Mouse (Mus musculus) intestine, embryonic 15.5 days (tissue): ENCODE results near the gene Ndufa13. TPM values are rescaled to one million over a fixed set of nuclear protein-coding genes. Genes with fewer than 3 reads are reported as not detected.

Experiments used
- ATAC-seq: fragments of 200-750 bp; cut with Nextera tagmentation; 2 replicates; pipeline ENCODE4 v1.8.0; 2017; ENCODE audit warnings: moderate TSS enrichment, moderate library complexity
- H3K27ac ChIP-seq: fragments of 300-500 bp; sonication (generic); 2 replicates; pipeline ENCODE4 v1.5.1; 2015; ENCODE audit warnings: mild to moderate bottlenecking, inconsistent platforms
- H3K27me3 ChIP-seq: fragments of 300-500 bp; sonication (generic); replicated peaks from 2 replicates; pipeline ENCODE4 v1.6.1; 2015; ENCODE audit warnings: inconsistent platforms
- H3K36me3 ChIP-seq: fragments of 300-500 bp; sonication (generic); 2 replicates; pipeline ENCODE4 v1.6.1; 2015; ENCODE audit warnings: inconsistent platforms
- H3K4me1 ChIP-seq: fragments of 300-500 bp; sonication (generic); replicated peaks from 2 replicates; pipeline ENCODE4 v1.6.1; 2015; ENCODE audit warnings: inconsistent platforms
- H3K4me2 ChIP-seq: fragments of 300-500 bp; sonication (generic); replicated peaks from 2 replicates; pipeline ENCODE4 v1.6.1; 2015; ENCODE audit warnings: mild to moderate bottlenecking, inconsistent platforms
- H3K4me3 ChIP-seq: fragments of 300-500 bp; sonication (generic); replicated peaks from 2 replicates; pipeline ENCODE4 v1.5.1; 2015; ENCODE audit warnings: inconsistent platforms
- H3K9ac ChIP-seq: fragments of 300-500 bp; sonication (generic); 2 replicates; pipeline ENCODE4 v1.6.1; 2015; ENCODE audit warnings: inconsistent platforms
- H3K9me3 ChIP-seq: fragments of 300-500 bp; sonication (generic); 2 replicates; pipeline ENCODE4 v1.6.1; 2016; ENCODE audit warnings: inconsistent platforms
- WGBS: fragments of 180-500 bp; shearing (Covaris S2); methylation state at CpG from one replicate; pipeline ENCODE4 v1.1.7; 2015; 5-methylcytosine and 5-hydroxymethylcytosine counted together
- polyA plus RNA-seq: library from polyadenylated mRNA; unstranded; fragments of >200 nt; fragmentation: Nextera tagmentation; extraction: Ambion mirVana; gene quantifications from 2 replicates; pipeline ENCODE4 v1.2.1, GENCODE M21; 2015

The Ndufa13 gene
- polyA plus RNA-seq, 1 experiment from 2014 or later, result 212 TPM

GRCm38 (mm10) chr8:69849899-69850298 lies 52.5 kb downstream of the Ndufa13 start:
- no peak overlapping the region for H3K9ac ChIP-seq
- no peak overlapping the region for H3K4me3 ChIP-seq
- H3K27me3 ChIP-seq, result no peaks in the 10 kb centered on the region
- no peaks in the 10 kb centered on the region for H3K36me3 ChIP-seq
- no peaks in the 10 kb centered on the region for H3K9me3 ChIP-seq
- no peaks in the 10 kb centered on the region for H3K4me1 ChIP-seq
- no peak overlapping the region for H3K4me2 ChIP-seq
- ATAC-seq, result no peak
- H3K27ac ChIP-seq, result no peak overlapping the region
- 46% methylated on average over 3 of the region's 3 CpGs for WGBS

- Histone ChIP-seq H3K4me2 (no peak overlapping the region), H3K27ac (no peak overlapping the region), H3K27me3 (no peaks in the 10 kb centered on the region), H3K9me3 (no peaks in the 10 kb centered on the region), H3K4me1 (no peaks in the 10 kb centered on the region), H3K36me3 (no peaks in the 10 kb centered on the region), H3K9ac (no peak overlapping the region), H3K4me3 (no peak overlapping the region)
- peak; percentile 90 for ATAC-seq
- WGBS, result 60% methylated on average over 8 of the region's 8 CpGs
These were observed 53.4 kb downstream of the Ndufa13 start for GRCm38 (mm10) chr8:69848951-69849350.

GRCm38 (mm10) chr8:69847167-69848065 lies 54.9 kb downstream of the Ndufa13 start:
- no peaks in the 10 kb centered on the region for H3K27me3 ChIP-seq
- H3K4me2 ChIP-seq, result no peak overlapping the region
- H3K36me3 ChIP-seq, result no peaks in the 10 kb centered on the region
- H3K9ac ChIP-seq, result no peak overlapping the region
- H3K4me1 ChIP-seq, result no peaks in the 10 kb centered on the region
- 68% methylated on average over 3 of the region's 3 CpGs for WGBS
- no peak overlapping the region for H3K4me3 ChIP-seq
- no peak overlapping the region for H3K27ac ChIP-seq
- no peak for ATAC-seq
- no peaks in the 10 kb centered on the region for H3K9me3 ChIP-seq

Other genes starting within 250 kb of the Ndufa13 start
- 1.1 and 1.2 TPM in 2 replicates for gene Zfp964, start 248.1 kb downstream of the Ndufa13 start, polyA plus RNA-seq
- 23.2 and 24.3 TPM in 2 replicates for gene Zfp869, start 191.8 kb downstream of the Ndufa13 start, polyA plus RNA-seq
- gene Zfp963, start 152.6 kb downstream of the Ndufa13 start, polyA plus RNA-seq, result 5.7 and 6.1 TPM in 2 replicates
- 0.49 TPM in 1 of 2 replicates, not detected in the other for gene Gm20422, start 127.7 kb downstream of the Ndufa13 start, polyA plus RNA-seq
- gene Atp13a1, start 111.4 kb downstream of the Ndufa13 start, polyA plus RNA-seq, result 48.9 and 51.1 TPM in 2 replicates
- gene Zfp866, start 111.4 kb downstream of the Ndufa13 start, polyA plus RNA-seq, result 19.1 and 20.6 TPM in 2 replicates
- 10.4 and 10.7 TPM in 2 replicates for gene Gmip, start 93.9 kb downstream of the Ndufa13 start, polyA plus RNA-seq
- gene Lpar2, start 80.1 kb downstream of the Ndufa13 start, polyA plus RNA-seq, result 0.41 and 0.42 TPM in 2 replicates
- gene Pbx4, start 70.1 kb downstream of the Ndufa13 start, polyA plus RNA-seq, result 3.5 and 3.9 TPM in 2 replicates
- 0.48 and 0.65 TPM in 2 replicates for gene Cilp2, start 14.9 kb downstream of the Ndufa13 start, polyA plus RNA-seq
- 2.8 and 3.4 TPM in 2 replicates for gene Tssk6, start 374 bp downstream of the Ndufa13 start, polyA plus RNA-seq
- 3.9 and 4.2 TPM in 2 replicates for gene Yjefn3, start 154 bp upstream of the Ndufa13 start, polyA plus RNA-seq
- gene Gatad2a, start 93.8 kb upstream of the Ndufa13 start, polyA plus RNA-seq, result 51.2 and 54.7 TPM in 2 replicates
- 43.1 and 46.4 TPM in 2 replicates for gene Mau2, start 140.2 kb upstream of the Ndufa13 start, polyA plus RNA-seq
- gene Sugp1, start 140.3 kb upstream of the Ndufa13 start, polyA plus RNA-seq, result 36.3 and 37.5 TPM in 2 replicates
- 42.8 and 52.6 TPM in 2 replicates for gene Tm6sf2, start 170.4 kb upstream of the Ndufa13 start, polyA plus RNA-seq
- 0.06 and 0.11 TPM in 2 replicates for gene Hapln4, start 180.9 kb upstream of the Ndufa13 start, polyA plus RNA-seq
- 1.6 and 1.7 TPM in 2 replicates for gene Ncan, start 218.3 kb upstream of the Ndufa13 start, polyA plus RNA-seq
- 47.4 and 48.9 TPM in 2 replicates for gene Nr2c2ap, start 228.8 kb upstream of the Ndufa13 start, polyA plus RNA-seq
- gene Rfxank, start 236.6 kb upstream of the Ndufa13 start, polyA plus RNA-seq, result 11.7 and 12.3 TPM in 2 replicates
- gene Borcs8, start 236.9 kb upstream of the Ndufa13 start, polyA plus RNA-seq, result 34.6 and 40.1 TPM in 2 replicates
- gene Mef2b, start 237.2 kb upstream of the Ndufa13 start, polyA plus RNA-seq, result 0.11 TPM in 1 of 2 replicates, not detected in the other